Mouse (Mus musculus) embryonic facial prominence, embryonic 11.5 days (tissue): Measurements from ENCODE around the gene Tmem211. TPM values are rescaled to one million over a fixed set of nuclear protein-coding genes. Genes with fewer than 3 reads are reported as not detected.
A peak's percentile ranks its signal among the peaks of the same experiment; 100 is the strongest.

Experiments used
- ATAC-seq: fragments of 200-750 bp; cut with Nextera tagmentation; replicated peaks from 2 replicates; pipeline ENCODE4 v1.8.0; 2017; ENCODE audit warnings: low read depth; ENCODE audit not compliant: insufficient number of reproducible peaks, low FRiP score, low TSS enrichment
- DNase-seq: peaks from one replicate; pipeline ENCODE4 v3.0.0-alpha.2; 2015; ENCODE audit warnings: low spot score
- H3K27ac ChIP-seq: fragments of 300-500 bp; sonication (generic); replicated peaks from 2 replicates; pipeline ENCODE4 v1.5.1; 2014; ENCODE audit warnings: mild to moderate bottlenecking, low read depth, low read length, control low read depth
- H3K27me3 ChIP-seq: fragments of 300-500 bp; sonication (generic); 2 replicates; pipeline ENCODE4 v1.6.1; 2014; ENCODE audit warnings: mild to moderate bottlenecking, low read length, moderate library complexity, mixed read lengths; ENCODE audit not compliant: control insufficient read depth, insufficient read depth
- H3K36me3 ChIP-seq: fragments of 300-500 bp; sonication (generic); replicated peaks from 2 replicates; pipeline ENCODE4 v1.6.1; 2014; ENCODE audit warnings: low read depth, mild to moderate bottlenecking, low read length, moderate library complexity, mixed read lengths; ENCODE audit not compliant: control insufficient read depth, insufficient read depth
- H3K4me1 ChIP-seq: fragments of 300-500 bp; sonication (generic); 2 replicates; pipeline ENCODE4 v1.6.1; 2014; ENCODE audit warnings: low read length, mixed read lengths; ENCODE audit not compliant: control insufficient read depth, insufficient read depth
- H3K4me2 ChIP-seq: fragments of 300-500 bp; sonication (generic); 2 replicates; pipeline ENCODE4 v1.6.1; 2014; ENCODE audit warnings: low read depth, mild to moderate bottlenecking, control low read depth, low read length, moderate library complexity
- H3K4me3 ChIP-seq: fragments of 300-500 bp; sonication (generic); 2 replicates; pipeline ENCODE4 v1.5.1; 2014; ENCODE audit warnings: low read depth, low read length, control low read depth
- H3K9ac ChIP-seq: fragments of 300-500 bp; sonication (generic); replicated peaks from 2 replicates; pipeline ENCODE4 v1.6.1; 2014; ENCODE audit warnings: mild to moderate bottlenecking, control low read depth, low read length
- H3K9me3 ChIP-seq: fragments of 300-500 bp; sonication (generic); replicated peaks from 2 replicates; pipeline ENCODE4 v1.6.1; 2016; ENCODE audit warnings: mild to moderate bottlenecking, low read length, inconsistent platforms, mixed read lengths; ENCODE audit not compliant: control insufficient read depth
- WGBS: fragments of 180-500 bp; shearing (Covaris S2); extraction: QIAGEN DNeasy Blood & Tissue Kit; methylation state at CpG from one replicate; pipeline ENCODE4 v1.1.7; 2014; 5-methylcytosine and 5-hydroxymethylcytosine counted together
- polyA plus RNA-seq: library from polyadenylated mRNA; unstranded; fragments of >200 nt; fragmentation: Nextera tagmentation; extraction: Ambion mirVana; gene quantifications from 2 replicates; pipeline ENCODE4 v1.2.1, GENCODE M21; 2014

Tmem211 gene
- polyA plus RNA-seq, 1 experiment from 2014 or later: 0.70 TPM

GRCm38 (mm10) chr5:113270043-113270442 is 43.3 kb downstream of the Tmem211 start:
- no peak overlapping the region for H3K9ac ChIP-seq
- no peak overlapping the region for H3K27ac ChIP-seq
- no peak for DNase-seq
- no peak for ATAC-seq
- no peaks in the 10 kb centered on the region for H3K27me3 ChIP-seq
- no peaks in the 10 kb centered on the region for H3K4me1 ChIP-seq
- WGBS: 79% methylated on average over 3 of the region's 3 CpGs
- no peaks in the 10 kb centered on the region for H3K9me3 ChIP-seq
- no peak overlapping the region for H3K4me2 ChIP-seq
- H3K36me3 ChIP-seq: no peaks in the 10 kb centered on the region; the same call in 1 of the 2 replicates
- no peak overlapping the region for H3K4me3 ChIP-seq

GRCm38 (mm10) chr5:113271207-113271811 is 44.6 kb downstream of the Tmem211 start:
- Histone ChIP-seq H3K4me3 (no peak overlapping the region), H3K36me3 (no peaks in the 10 kb centered on the region), H3K9ac (no peak overlapping the region), H3K4me2 (no peak overlapping the region), H3K9me3 (no peaks in the 10 kb centered on the region), H3K4me1 (no peaks in the 10 kb centered on the region), H3K27ac (no peak overlapping the region), H3K27me3 (no peaks in the 10 kb centered on the region)
- ATAC-seq (no peak), DNase-seq (peak; percentile 47)
- WGBS: 69% methylated on average over 11 of the region's 11 CpGs

DNA sequence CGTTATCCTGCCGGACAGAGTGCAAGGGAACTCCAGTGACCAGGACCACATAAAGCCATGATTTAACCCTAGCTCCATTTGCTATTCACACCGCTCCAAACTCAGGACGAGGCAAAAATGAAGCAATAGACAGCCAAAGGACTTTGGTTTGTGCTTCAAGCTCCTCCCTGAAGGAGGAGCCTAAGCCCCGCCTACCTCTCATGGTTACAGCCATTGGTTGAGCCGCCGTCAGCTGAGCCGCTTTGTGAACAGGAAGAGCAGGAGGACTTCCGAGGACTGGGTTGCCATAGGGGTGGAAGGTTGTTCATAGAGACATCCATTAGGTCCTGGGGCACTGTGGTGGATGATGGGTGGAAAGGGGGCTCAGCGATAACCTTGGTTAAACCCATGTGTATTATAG is 49.1 kb downstream of the Tmem211 start:
- H3K4me3 ChIP-seq: no peak overlapping the region
- 74% methylated on average over 10 of the region's 10 CpGs for WGBS
- no peaks in the 10 kb centered on the region; the same call in 1 of the 2 replicates for H3K36me3 ChIP-seq
- no peaks in the 10 kb centered on the region for H3K4me1 ChIP-seq
- no peak overlapping the region for H3K4me2 ChIP-seq
- H3K9me3 ChIP-seq: no peaks in the 10 kb centered on the region
- H3K27ac ChIP-seq: no peak overlapping the region
- H3K27me3 ChIP-seq: no peaks in the 10 kb centered on the region
- DNase-seq: no peak
- no peak for ATAC-seq
- no peak overlapping the region for H3K9ac ChIP-seq

DNA sequence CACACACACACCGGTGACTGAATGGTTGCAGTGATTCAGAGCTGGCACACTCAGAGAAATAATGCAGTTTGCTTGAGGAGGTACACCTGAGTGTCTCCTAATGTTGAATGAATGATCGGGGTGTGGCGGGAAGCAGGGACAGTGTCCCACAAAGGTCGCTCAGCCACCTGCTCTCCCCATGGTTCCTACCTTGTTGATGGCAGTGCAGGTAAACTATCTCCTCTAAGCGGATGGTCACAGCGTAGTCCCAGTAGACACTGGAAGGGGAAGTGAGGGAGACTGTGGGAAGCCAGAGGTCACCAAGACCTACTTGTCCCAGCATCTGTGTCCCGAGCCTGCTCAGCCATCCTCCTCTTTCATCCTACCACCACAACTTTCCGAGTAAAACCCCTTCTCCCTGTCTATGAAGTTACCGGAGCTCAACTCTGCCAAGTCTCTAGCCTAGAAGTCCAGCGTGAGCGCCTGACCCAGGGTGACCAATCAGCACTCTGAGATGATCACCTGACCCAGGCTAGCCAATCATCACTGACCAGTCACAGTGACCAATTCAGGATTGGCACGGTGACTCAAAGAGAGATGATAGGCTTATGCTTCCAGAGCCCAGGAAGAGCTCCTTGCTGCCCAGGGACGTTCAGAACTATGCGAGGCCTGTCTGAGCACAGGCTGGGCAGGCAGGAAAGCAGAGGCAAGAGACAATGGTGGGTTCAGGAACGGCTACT is 53.6 kb downstream of the Tmem211 start:
- Histone ChIP-seq H3K27me3 (no peaks in the 10 kb centered on the region), H3K9ac (peak overlapping the region; percentile 32), H3K9me3 (no peaks in the 10 kb centered on the region), H3K4me3 (peak overlapping the region; percentile 40), H3K4me1 (no peaks in the 10 kb centered on the region), H3K36me3 (no peaks in the 10 kb centered on the region; the same call in 1 of the 2 replicates), H3K27ac (no peak overlapping the region), H3K4me2 (peak overlapping the region; percentile 41)
- ATAC-seq (peak; percentile 83), DNase-seq (peak; percentile 85)
- 24% methylated on average over 15 of the region's 15 CpGs for WGBS

GRCm38 (mm10) chr5:113281557-113281956 is 54.8 kb downstream of the Tmem211 start:
- H3K4me2 ChIP-seq: no peak overlapping the region
- no peak overlapping the region for H3K4me3 ChIP-seq
- H3K27me3 ChIP-seq: no peaks in the 10 kb centered on the region
- no peak overlapping the region for H3K27ac ChIP-seq
- ATAC-seq (no peak), DNase-seq (no peak)
- no peaks in the 10 kb centered on the region for H3K9me3 ChIP-seq
- H3K36me3 ChIP-seq: no peaks in the 10 kb centered on the region; the same call in 1 of the 2 replicates
- H3K4me1 ChIP-seq: no peaks in the 10 kb centered on the region
- WGBS: 96% methylated on average over 7 of the region's 7 CpGs
- H3K9ac ChIP-seq: no peak overlapping the region

DNA sequence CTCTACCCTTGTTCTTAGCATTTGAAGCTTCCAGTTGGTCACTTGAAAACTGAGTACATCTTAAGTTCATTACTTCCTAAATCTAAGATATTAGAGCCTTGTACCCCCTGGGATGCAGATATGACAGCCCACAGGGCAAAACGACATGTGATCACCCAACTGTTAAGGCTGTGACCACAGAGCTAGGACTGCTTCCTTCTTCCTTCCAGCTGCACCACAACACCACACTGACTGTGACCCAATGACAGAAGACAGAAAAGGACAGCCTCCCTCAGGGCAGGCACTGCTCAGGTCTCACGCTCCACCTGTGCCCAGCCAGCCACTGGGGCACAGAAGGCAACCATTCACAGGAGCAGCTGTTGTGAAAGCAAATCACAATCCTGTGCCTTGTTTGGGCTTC is 57.0 kb downstream of the Tmem211 start:
- H3K4me2 ChIP-seq: no peak overlapping the region
- DNase-seq (no peak), ATAC-seq (no peak)
- no peak overlapping the region for H3K9ac ChIP-seq
- H3K36me3 ChIP-seq: no peaks in the 10 kb centered on the region
- H3K4me1 ChIP-seq: no peaks in the 10 kb centered on the region
- no peak overlapping the region for H3K4me3 ChIP-seq
- WGBS: 68% methylated on average over 2 of the region's 2 CpGs
- no peaks in the 10 kb centered on the region for H3K9me3 ChIP-seq
- no peak overlapping the region for H3K27ac ChIP-seq
- H3K27me3 ChIP-seq: peaks cover 16% of the 10 kb centered on the region

- Histone ChIP-seq H3K27me3 (peaks cover 17% of the 10 kb centered on the region), H3K27ac (no peak overlapping the region), H3K9ac (no peak overlapping the region), H3K4me3 (no peak overlapping the region), H3K9me3 (no peaks in the 10 kb centered on the region), H3K4me1 (no peaks in the 10 kb centered on the region), H3K36me3 (no peaks in the 10 kb centered on the region), H3K4me2 (no peak overlapping the region)
- no peak for ATAC-seq
- DNase-seq: no peak
- WGBS: 63% methylated on average over 16 of the region's 16 CpGs
Observed at GRCm38 (mm10) chr5:113285541-113285940, 58.8 kb downstream of the Tmem211 start.

- DNase-seq: no peak
- 72% methylated on average over 11 of the region's 11 CpGs for WGBS
- no peaks in the 10 kb centered on the region for H3K4me1 ChIP-seq
Observed at GRCm38 (mm10) chr5:113286048-113286447, 59.3 kb downstream of the Tmem211 start.

More at GRCm38 (mm10) chr5:113286048-113286447, 59.3 kb downstream of the Tmem211 start:
- Histone ChIP-seq H3K9ac (no peak overlapping the region), H3K27ac (no peak overlapping the region), H3K4me2 (no peak overlapping the region), H3K9me3 (no peaks in the 10 kb centered on the region), H3K27me3 (peaks cover 17% of the 10 kb centered on the region), H3K36me3 (no peaks in the 10 kb centered on the region), H3K4me3 (no peak overlapping the region)
- ATAC-seq: no peak
